Mouse (Mus musculus): ENCODE measurements around the gene Alox12e. TPM values are rescaled to one million over a fixed set of nuclear protein-coding genes. Genes with fewer than 3 reads are reported as not detected.
A peak's percentile ranks its signal among the peaks of the same experiment; 100 is the strongest.
"Not testable (repeated sequence)": the region's sequence is repeated elsewhere in the genome, so short reads cannot be mapped to it uniquely, and the experiment has no call there.

The Alox12e gene
- 0.08 TPM in 1 of 2 replicates, not detected in the other for polyA plus RNA-seq (2015; fragmentation: Nextera tagmentation; extraction: Ambion mirVana)

- 36% methylated on average over 7 of the region's 7 CpGs for WGBS (ENCODE audit: insufficient replicate concordance)
- no peaks in the 10 kb centered on the region for H3K9me3 ChIP-seq (ENCODE audit: low read length)
- no peak within 1 kb of the TSS for H3K4me3 ChIP-seq (ENCODE audit: low read depth, low read length)
- H3K36me3 ChIP-seq (replicated peaks; ENCODE audit: insufficient read depth, low read length): no peaks in the 10 kb centered on the region
- H3K27ac ChIP-seq (ENCODE audit: low read depth): no peak within 1 kb of the TSS
- TF ChIP-seq EP300 (IDR thresholded peaks at IDR 0.05; ENCODE audit: low read depth) (no peak), CTCF (IDR thresholded peaks at IDR 0.05; ENCODE audit: low read depth) (no peak)
- no peak within 1 kb of the TSS for H3K9ac ChIP-seq (replicated peaks)
- DNase-seq: no peak
- no peak for ATAC-seq
- H3K27me3 ChIP-seq (ENCODE audit: insufficient read depth, low read length): peaks cover 39% of the 10 kb centered on the region
- H3K4me2 ChIP-seq (ENCODE audit: low read depth, low read length): peak within 1 kb of the TSS; percentile 10; the same call in 1 of the 2 replicates
- no peaks in the 10 kb centered on the region for H3K4me1 ChIP-seq (ENCODE audit: insufficient read depth)
These were observed at the start of gene Alox12e for GRCm38 (mm10) chr11:70322528-70322927. Gene Alox12e (minus strand): TSS chr11:70322628.

DNA sequence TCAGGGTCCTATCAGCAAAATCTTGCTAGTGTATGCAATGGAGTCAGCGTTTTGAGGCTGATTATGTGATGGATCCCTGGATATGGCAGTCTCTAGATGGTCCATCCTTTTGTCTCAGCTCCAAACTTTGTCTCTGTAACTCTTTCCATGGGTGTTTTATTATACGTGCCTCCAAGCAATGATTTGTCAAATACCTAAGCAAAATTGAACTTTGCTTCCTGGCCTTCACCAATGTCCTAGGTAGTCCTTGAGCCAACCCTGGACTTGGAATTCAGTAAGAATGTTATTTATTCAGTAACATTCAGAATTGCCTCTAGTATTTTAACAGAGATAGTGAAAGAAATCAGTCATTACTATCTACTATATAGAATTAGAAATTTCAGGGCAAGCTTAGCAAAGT lies 46.2 kb upstream of the Alox12e start:
- not testable (repeated sequence) for ATAC-seq

DNA sequence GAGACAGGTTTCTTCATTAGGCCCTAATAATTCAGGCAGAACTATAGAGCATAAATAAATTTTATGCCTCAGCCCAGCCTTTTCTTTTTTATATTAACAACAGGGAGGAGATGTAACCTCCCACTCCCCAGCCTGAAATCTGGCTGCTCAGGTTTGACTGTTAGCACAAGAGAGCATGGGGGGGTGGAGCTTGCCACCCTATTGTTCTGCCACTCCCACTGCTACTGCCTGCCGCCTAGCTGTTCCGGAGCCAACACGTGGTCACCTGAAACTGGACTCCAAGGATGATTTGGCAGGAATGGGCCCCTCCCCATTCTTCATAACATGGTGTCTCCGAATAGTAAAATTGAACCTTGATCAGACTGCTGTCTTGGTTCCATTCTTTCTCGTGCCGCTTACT lies 45.3 kb upstream of the Alox12e start:
- not testable (repeated sequence) for H3K36me3 ChIP-seq (replicated peaks; ENCODE audit: insufficient read depth, low read length); H3K4me1 ChIP-seq (ENCODE audit: insufficient read depth); H3K9ac ChIP-seq (replicated peaks); H3K27ac ChIP-seq (ENCODE audit: low read depth); DNase-seq; ATAC-seq; H3K9me3 ChIP-seq (ENCODE audit: low read length); H3K4me2 ChIP-seq (ENCODE audit: low read depth, low read length); H3K27me3 ChIP-seq (ENCODE audit: insufficient read depth, low read length); H3K4me3 ChIP-seq (ENCODE audit: low read depth, low read length)
- WGBS (ENCODE audit: insufficient replicate concordance): 86% methylated on average over 6 of the region's 6 CpGs

More for the DNA sequence above, 46.2 kb upstream of the Alox12e start:
- H3K9me3 ChIP-seq (ENCODE audit: low read length); H3K9ac ChIP-seq (replicated peaks); H3K4me3 ChIP-seq (ENCODE audit: low read depth, low read length); H3K27ac ChIP-seq (ENCODE audit: low read depth); H3K36me3 ChIP-seq (replicated peaks; ENCODE audit: insufficient read depth, low read length); DNase-seq; H3K27me3 ChIP-seq (ENCODE audit: insufficient read depth, low read length); H3K4me1 ChIP-seq (ENCODE audit: insufficient read depth); H3K4me2 ChIP-seq (ENCODE audit: low read depth, low read length): not testable (repeated sequence)
- 72% methylated on average over 2 of the region's 2 CpGs for WGBS (ENCODE audit: insufficient replicate concordance)

- H3K36me3 ChIP-seq (replicated peaks; ENCODE audit: insufficient read depth, low read length): no peaks in the 10 kb centered on the region
- H3K9me3 ChIP-seq (ENCODE audit: low read length): no peaks in the 10 kb centered on the region
- DNase-seq (no peak), ATAC-seq (no peak)
- H3K4me3 ChIP-seq (ENCODE audit: low read depth, low read length): peak within 1 kb of the TSS; percentile 28
- peak within 1 kb of the TSS; percentile 39 for H3K4me2 ChIP-seq (ENCODE audit: low read depth, low read length)
- H3K4me1 ChIP-seq (ENCODE audit: insufficient read depth): no peaks in the 10 kb centered on the region
- H3K9ac ChIP-seq (replicated peaks): no peak within 1 kb of the TSS
- TF ChIP-seq CTCF (IDR thresholded peaks at IDR 0.05; ENCODE audit: low read depth) (no peak), EP300 (IDR thresholded peaks at IDR 0.05; ENCODE audit: low read depth) (no peak)
- no peak within 1 kb of the TSS for H3K27ac ChIP-seq (ENCODE audit: low read depth)
- H3K27me3 ChIP-seq (ENCODE audit: insufficient read depth, low read length): peaks cover 45% of the 10 kb centered on the region
- WGBS (ENCODE audit: insufficient replicate concordance): 1% methylated on average over 19 of the region's 19 CpGs
These were observed 29.4 kb upstream of the Alox12e start, which contains the start of gene Alox15 for GRCm38 (mm10) chr11:70351868-70352267. Gene Alox15 (minus strand): TSS chr11:70352031.

GRCm38 (mm10) chr11:70348630-70349029 lies 26.2 kb upstream of the Alox12e start:
- no peak overlapping the region for H3K4me3 ChIP-seq (ENCODE audit: low read depth, low read length)
- DNase-seq: no peak
- no peak for ATAC-seq
- no peak overlapping the region for H3K4me2 ChIP-seq (ENCODE audit: low read depth, low read length)
- no peak overlapping the region for H3K9ac ChIP-seq (replicated peaks)
- H3K27me3 ChIP-seq (ENCODE audit: insufficient read depth, low read length): peaks cover 45% of the 10 kb centered on the region
- 66% methylated on average over 9 of the region's 9 CpGs for WGBS (ENCODE audit: insufficient replicate concordance)
- H3K27ac ChIP-seq (ENCODE audit: low read depth): no peak overlapping the region
- H3K36me3 ChIP-seq (replicated peaks; ENCODE audit: insufficient read depth, low read length): no peaks in the 10 kb centered on the region
- TF ChIP-seq CTCF (IDR thresholded peaks at IDR 0.05; ENCODE audit: low read depth) (no peak), EP300 (IDR thresholded peaks at IDR 0.05; ENCODE audit: low read depth) (no peak)
- no peaks in the 10 kb centered on the region for H3K4me1 ChIP-seq (ENCODE audit: insufficient read depth)
- H3K9me3 ChIP-seq (ENCODE audit: low read length): no peaks in the 10 kb centered on the region

DNA sequence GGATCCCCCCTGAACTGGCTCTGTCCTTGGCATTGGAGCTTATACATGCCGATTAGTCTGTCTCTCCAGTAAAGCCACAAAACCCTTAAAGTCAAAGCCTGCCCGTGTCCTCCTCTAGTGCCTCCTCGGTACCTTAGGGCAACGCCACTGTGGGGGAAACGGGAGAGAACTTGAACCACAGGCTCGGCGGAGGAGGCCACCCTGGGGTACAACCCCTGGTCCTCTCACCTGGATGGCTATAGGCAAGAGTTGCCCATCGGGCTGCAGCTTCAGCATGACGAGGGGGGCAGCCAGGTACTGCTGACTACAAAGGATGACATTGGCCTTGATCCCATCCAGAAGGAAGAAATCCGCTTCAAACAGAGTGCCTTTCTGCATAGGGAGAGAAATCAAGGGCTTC lies 25.4 kb upstream of the Alox12e start:
- ATAC-seq: no peak
- Histone ChIP-seq H3K4me1 (ENCODE audit: insufficient read depth) (no peaks in the 10 kb centered on the region), H3K27me3 (ENCODE audit: insufficient read depth, low read length) (peaks cover 39% of the 10 kb centered on the region), H3K4me2 (ENCODE audit: low read depth, low read length) (no peak overlapping the region), H3K4me3 (ENCODE audit: low read depth, low read length) (no peak overlapping the region), H3K9me3 (ENCODE audit: low read length) (no peaks in the 10 kb centered on the region), H3K36me3 (replicated peaks; ENCODE audit: insufficient read depth, low read length) (no peaks in the 10 kb centered on the region), H3K9ac (replicated peaks) (no peak overlapping the region), H3K27ac (ENCODE audit: low read depth) (no peak overlapping the region)
- TF ChIP-seq EP300 (IDR thresholded peaks at IDR 0.05; ENCODE audit: low read depth) (no peak), CTCF (IDR thresholded peaks at IDR 0.05; ENCODE audit: low read depth) (no peak)
- WGBS (ENCODE audit: insufficient replicate concordance): 74% methylated on average over 10 of the region's 10 CpGs
- no peak for DNase-seq

- Histone ChIP-seq H3K27ac (ENCODE audit: low read depth) (no peak overlapping the region), H3K9me3 (ENCODE audit: low read length) (no peaks in the 10 kb centered on the region), H3K4me1 (ENCODE audit: insufficient read depth) (no peaks in the 10 kb centered on the region), H3K9ac (replicated peaks) (no peak overlapping the region), H3K27me3 (ENCODE audit: insufficient read depth, low read length) (peaks cover 16% of the 10 kb centered on the region), H3K36me3 (replicated peaks; ENCODE audit: insufficient read depth, low read length) (no peaks in the 10 kb centered on the region), H3K4me2 (ENCODE audit: low read depth, low read length) (no peak overlapping the region), H3K4me3 (ENCODE audit: low read depth, low read length) (no peak overlapping the region)
- ATAC-seq (no peak), DNase-seq (no peak)
- no peak for TF ChIP-seq CTCF (IDR thresholded peaks at IDR 0.05; ENCODE audit: low read depth)
- 82% methylated on average over 8 of the region's 8 CpGs for WGBS (ENCODE audit: insufficient replicate concordance)
These were observed 23.1 kb upstream of the Alox12e start for GRCm38 (mm10) chr11:70345546-70345945.

All from liver, postnatal 0 days (tissue).